ENCODE assay signal across 8 mouse cellular contexts in the genomic region with DNA sequence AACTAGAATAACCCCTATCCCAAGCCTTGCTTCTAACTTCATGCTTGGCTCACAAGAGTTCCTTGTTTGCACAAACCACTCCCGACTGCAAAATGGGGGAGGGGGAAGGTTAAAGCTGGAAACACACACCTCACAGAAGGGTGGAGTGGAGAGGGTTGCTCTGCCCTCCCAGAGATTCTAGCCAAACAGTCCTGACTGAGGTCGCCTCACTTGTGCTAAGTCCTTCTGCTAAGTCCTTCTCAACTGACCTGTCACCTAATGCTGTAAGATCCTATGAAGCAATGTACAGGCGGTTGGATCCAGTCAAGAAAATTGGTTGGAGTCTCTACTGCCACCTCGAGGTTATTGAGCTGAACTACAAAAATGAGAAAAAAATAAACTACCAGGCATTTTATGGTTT. TPM values are rescaled to one million over a fixed set of nuclear protein-coding genes. Genes with fewer than 3 reads are reported as not detected.
A peak's percentile ranks its signal among the peaks of the same experiment; 100 is the strongest.
DNase-seq lines count a peak whose midpoint lies in the region; ATAC-seq and TF ChIP-seq lines count a peak whose summit lies in the region.

No protein-coding gene starts in this region.

- no peak overlapping the region for H3K4me2 ChIP-seq in midbrain, postnatal 0 days (ENCODE audit: low read depth, low read length, poor library complexity, severe bottlenecking)
- H3K4me2 ChIP-seq in lung, embryonic 16.5 days (ENCODE audit: low read depth, low read length): 0 out of 2 replicates have a peak overlapping the region, but pooled peaks have one; percentile 3

- H3K9ac ChIP-seq in midbrain, postnatal 0 days (replicated peaks; ENCODE audit: low read length, poor library complexity, severe bottlenecking): no peak overlapping the region
- H3K9ac ChIP-seq in lung, embryonic 16.5 days (ENCODE audit: low read length): no peak overlapping the region

- H3K9me3 ChIP-seq in midbrain, postnatal 0 days (ENCODE audit: low read length): no peaks in the 10 kb centered on the region
- H3K9me3 ChIP-seq in midbrain, embryonic 10.5 days (replicated peaks): no peaks in the 10 kb centered on the region
- H3K9me3 ChIP-seq in lung, embryonic 16.5 days (ENCODE audit: control insufficient read depth, low read length): no peaks in the 10 kb centered on the region

- DNase-seq in adrenal gland, postnatal 10 days: peak; percentile 35
- DNase-seq in adrenal gland, postnatal 4 days (ENCODE audit: low spot score in 2 of 2): no peak
- peak; percentile 59 for DNase-seq in midbrain, postnatal 0 days (ENCODE audit: low spot score)
- DNase-seq in midbrain, embryonic 10.5 days (ENCODE audit: low spot score): no peak
- DNase-seq in urinary bladder, adult 2 months (ENCODE audit: low spot score): peak; percentile 26
- no peak for DNase-seq in layer of hippocampus, adult 11-12 months (ENCODE audit: low spot score)

- H3K27me3 ChIP-seq in midbrain, postnatal 0 days (ENCODE audit: insufficient read depth, low read length): no peaks in the 10 kb centered on the region
- no peaks in the 10 kb centered on the region for H3K27me3 ChIP-seq in midbrain, embryonic 10.5 days (ENCODE audit: low read depth, poor library complexity, severe bottlenecking)
- no peaks in the 10 kb centered on the region for H3K27me3 ChIP-seq in lung, embryonic 16.5 days (ENCODE audit: control insufficient read depth, insufficient read depth, low read depth, low read length)

- peak; percentile 81 for TF ChIP-seq CTCF in midbrain, postnatal 0 days (IDR thresholded peaks at IDR 0.05)

- H3K27ac ChIP-seq in midbrain, postnatal 0 days (ENCODE audit: low read depth, low read length): no peak overlapping the region
- no peak overlapping the region for H3K27ac ChIP-seq in midbrain, embryonic 10.5 days (replicated peaks)
- no peak overlapping the region for H3K27ac ChIP-seq in lung, embryonic 16.5 days (ENCODE audit: low read length)

- ATAC-seq in midbrain, postnatal 0 days (ENCODE audit: low FRiP score): no peak
- peak; percentile 72 for ATAC-seq in erythroblast, adult 5-6 weeks (replicated peaks; ENCODE audit: low FRiP score, poor library complexity, severe bottlenecking)
- peak; percentile 82; the same call in 1 of the 2 replicates for ATAC-seq in lung, embryonic 16.5 days (ENCODE audit: low read depth)

- H3K36me3 ChIP-seq in midbrain, postnatal 0 days (ENCODE audit: insufficient read depth, low read length): no peaks in the 10 kb centered on the region
- no peaks in the 10 kb centered on the region for H3K36me3 ChIP-seq in midbrain, embryonic 10.5 days
- no peaks in the 10 kb centered on the region for H3K36me3 ChIP-seq in lung, embryonic 16.5 days (ENCODE audit: control insufficient read depth, insufficient read depth, low read length)

- H3K4me1 ChIP-seq in midbrain, postnatal 0 days (ENCODE audit: insufficient read depth, low read length): no peaks in the 10 kb centered on the region
- peaks cover 3% of the 10 kb centered on the region; the same call in 1 of the 2 replicates for H3K4me1 ChIP-seq in midbrain, embryonic 10.5 days
- H3K4me1 ChIP-seq in lung, embryonic 16.5 days (replicated peaks; ENCODE audit: control insufficient read depth, insufficient read depth, low read length): peaks cover 21% of the 10 kb centered on the region

- no peak overlapping the region for H3K4me3 ChIP-seq in midbrain, postnatal 0 days (ENCODE audit: low read depth, low read length)
- H3K4me3 ChIP-seq in midbrain, embryonic 10.5 days: no peak overlapping the region
- H3K4me3 ChIP-seq in lung, embryonic 16.5 days (ENCODE audit: low read length): no peak overlapping the region

- WGBS in midbrain, postnatal 0 days: 20% methylated on average over 4 of the region's 4 CpGs
- 29% methylated on average over 4 of the region's 4 CpGs for WGBS in midbrain, embryonic 10.5 days
- WGBS in lung, embryonic 16.5 days: 17% methylated on average over 4 of the region's 4 CpGs

RNA-seq across cellular contexts. Expression of a gene that starts 52.9 kb away (rescaled TPM):
- 10 to 100 TPM; 20.6 to 22.0 TPM for total RNA-seq in adrenal gland, postnatal 10 days (2021)
- 10 to 100 TPM; 14.8 to 15.5 TPM for total RNA-seq in adrenal gland, postnatal 4 days (2021)
- 11.1 and 16.6 TPM in 2 replicates for total RNA-seq in midbrain, postnatal 0 days (2014; rRNA removed)
- polyA plus RNA-seq in midbrain, postnatal 0 days (2015; fragmentation: Nextera tagmentation; extraction: Ambion mirVana): 2.9 and 3.7 TPM in 2 replicates
- 4.6 and 5.9 TPM in 2 replicates for polyA plus RNA-seq in midbrain, embryonic 10.5 days (2016; fragmentation: Nextera tagmentation; extraction: Ambion mirVana)
- total RNA-seq in erythroblast, adult 5-6 weeks (2015; ENCODE audit: low replicate concordance): 54.2 and 75.7 TPM in 2 replicates
- 74.8 and 85.5 TPM in 2 replicates for total RNA-seq in erythroblast, adult 5-6 weeks (2017; ENCODE audit: low replicate concordance)
- polyA plus RNA-seq in lung, embryonic 16.5 days (2015; fragmentation: Nextera tagmentation; extraction: Ambion mirVana): 9.0 and 10.2 TPM in 2 replicates
- 52.5 and 60.9 TPM in 2 replicates for polyA plus RNA-seq in urinary bladder, adult 2 months (2012; rRNA removed)

Comparison
In these comparisons a context has a peak if more than half of its experiments do, and no peak if none do; other contexts are left out.
1. DNase-seq: peak in adrenal gland, postnatal 10 days (single experiment), midbrain, postnatal 0 days (single experiment) and urinary bladder, adult 2 months (single experiment); none in adrenal gland, postnatal 4 days (0 of 2), midbrain, embryonic 10.5 days (single experiment) and layer of hippocampus, adult 11-12 months (single experiment).